Mouse (Mus musculus): ENCODE data around the gene Mpzl1. TPM values are rescaled to one million over a fixed set of nuclear protein-coding genes. Genes with fewer than 3 reads are reported as not detected.

Gene Mpzl1
- polyA plus RNA-seq, 1 experiment from 2014 or later = 134 TPM

- peaks cover 18% of the 10 kb centered on the region for H3K4me1 ChIP-seq
- H3K36me3 ChIP-seq = no peaks in the 10 kb centered on the region
- no peak overlapping the region for H3K4me3 ChIP-seq
- H3K27ac ChIP-seq (replicated peaks) = no peak overlapping the region
- no peak for DNase-seq (ENCODE audit: low spot score)
- no peaks in the 10 kb centered on the region; the same call in 1 of the 2 replicates for H3K27me3 ChIP-seq (ENCODE audit: low read depth, poor library complexity, severe bottlenecking)
- WGBS = 59% methylated on average over 13 of the region's 13 CpGs
- H3K9me3 ChIP-seq (replicated peaks) = no peaks in the 10 kb centered on the region
Measured at GRCm38 (mm10) chr1:165667380-165667779, 33.0 kb upstream of the Mpzl1 start.

GRCm38 (mm10) chr1:165666944-165667343 is 32.6 kb upstream of the Mpzl1 start:
- DNase-seq (ENCODE audit: low spot score) = no peak
- 94% methylated on average over 6 of the region's 6 CpGs for WGBS
- no peak overlapping the region for H3K4me3 ChIP-seq
- no peak overlapping the region for H3K27ac ChIP-seq (replicated peaks)
- H3K4me1 ChIP-seq = peaks cover 18% of the 10 kb centered on the region
- no peaks in the 10 kb centered on the region; the same call in 1 of the 2 replicates for H3K27me3 ChIP-seq (ENCODE audit: low read depth, poor library complexity, severe bottlenecking)
- no peaks in the 10 kb centered on the region for H3K9me3 ChIP-seq (replicated peaks)
- no peaks in the 10 kb centered on the region for H3K36me3 ChIP-seq

DNA sequence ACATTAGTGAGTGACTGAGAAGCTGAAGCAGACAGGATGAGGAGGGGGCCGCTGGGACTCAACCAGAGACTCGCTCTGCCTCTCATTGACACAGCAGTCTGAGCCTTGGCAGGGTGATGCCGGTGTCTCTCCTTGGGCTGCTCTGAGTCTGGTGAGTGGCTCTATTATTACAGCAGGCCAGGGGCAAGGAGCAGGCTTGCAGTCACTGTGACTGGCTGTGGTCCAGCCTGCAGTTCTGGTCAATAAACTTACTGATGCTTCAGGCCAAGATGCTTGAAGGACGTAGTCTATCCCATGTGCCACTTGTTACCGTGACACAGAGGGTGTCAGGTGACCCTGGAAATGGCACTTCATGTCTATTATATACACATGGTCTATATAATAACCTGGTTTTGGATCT is 31.4 kb upstream of the Mpzl1 start:
- Histone ChIP-seq H3K27ac (replicated peaks) (no peak overlapping the region), H3K4me1 (peaks cover 18% of the 10 kb centered on the region), H3K9me3 (replicated peaks) (no peaks in the 10 kb centered on the region), H3K27me3 (ENCODE audit: low read depth, poor library complexity, severe bottlenecking) (no peaks in the 10 kb centered on the region; the same call in 1 of the 2 replicates), H3K4me3 (no peak overlapping the region), H3K36me3 (no peaks in the 10 kb centered on the region)
- WGBS = 88% methylated on average over 5 of the region's 5 CpGs
- DNase-seq (ENCODE audit: low spot score) = no peak

- H3K9me3 ChIP-seq (replicated peaks) = no peaks in the 10 kb centered on the region
- no peaks in the 10 kb centered on the region for H3K36me3 ChIP-seq
- H3K27ac ChIP-seq (replicated peaks) = peak overlapping the region; percentile 61
- peaks cover 15% of the 10 kb centered on the region for H3K4me1 ChIP-seq
- no peak overlapping the region for H3K4me3 ChIP-seq
- no peak for DNase-seq (ENCODE audit: low spot score)
- no peaks in the 10 kb centered on the region; the same call in 1 of the 2 replicates for H3K27me3 ChIP-seq (ENCODE audit: low read depth, poor library complexity, severe bottlenecking)
- WGBS = 79% methylated on average over 16 of the region's 16 CpGs
Measured at GRCm38 (mm10) chr1:165663277-165663676, 28.9 kb upstream of the Mpzl1 start.

GRCm38 (mm10) chr1:165662426-165663192 is 28.3 kb upstream of the Mpzl1 start:
- Histone ChIP-seq H3K27me3 (ENCODE audit: low read depth, poor library complexity, severe bottlenecking) (no peaks in the 10 kb centered on the region; the same call in 1 of the 2 replicates), H3K4me1 (peaks cover 15% of the 10 kb centered on the region), H3K27ac (replicated peaks) (peak overlapping the region; percentile 61), H3K4me3 (no peak overlapping the region), H3K9me3 (replicated peaks) (no peaks in the 10 kb centered on the region), H3K36me3 (no peaks in the 10 kb centered on the region)
- DNase-seq (ENCODE audit: low spot score) = no peak
- WGBS = 62% methylated on average over 15 of the region's 15 CpGs

DNA sequence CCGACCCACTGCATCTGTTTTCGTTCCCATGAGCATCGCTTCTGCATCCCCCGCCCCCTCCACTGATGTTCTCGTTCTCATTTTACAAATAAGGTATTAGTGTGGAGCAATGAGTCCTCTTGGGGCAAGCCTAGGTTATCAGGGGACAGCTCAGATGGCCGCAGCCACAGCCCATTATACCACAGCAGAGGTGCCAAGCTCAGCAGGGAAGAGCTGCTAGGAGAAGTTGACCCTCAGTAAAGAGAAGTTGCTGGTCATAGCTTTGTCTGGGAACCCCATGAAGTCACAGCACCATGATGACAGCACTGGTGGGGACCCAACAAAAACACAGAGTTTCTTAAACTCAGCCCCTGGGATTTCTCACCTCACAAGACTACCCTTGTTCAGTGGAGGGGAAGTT is 27.4 kb upstream of the Mpzl1 start:
- no peaks in the 10 kb centered on the region for H3K9me3 ChIP-seq (replicated peaks)
- WGBS = 79% methylated on average over 6 of the region's 6 CpGs
- no peaks in the 10 kb centered on the region for H3K36me3 ChIP-seq
- no peak for DNase-seq (ENCODE audit: low spot score)
- H3K4me1 ChIP-seq = peaks cover 15% of the 10 kb centered on the region
- H3K27me3 ChIP-seq (ENCODE audit: low read depth, poor library complexity, severe bottlenecking) = no peaks in the 10 kb centered on the region; the same call in 1 of the 2 replicates
- H3K4me3 ChIP-seq = no peak overlapping the region
- no peak overlapping the region for H3K27ac ChIP-seq (replicated peaks)

DNA sequence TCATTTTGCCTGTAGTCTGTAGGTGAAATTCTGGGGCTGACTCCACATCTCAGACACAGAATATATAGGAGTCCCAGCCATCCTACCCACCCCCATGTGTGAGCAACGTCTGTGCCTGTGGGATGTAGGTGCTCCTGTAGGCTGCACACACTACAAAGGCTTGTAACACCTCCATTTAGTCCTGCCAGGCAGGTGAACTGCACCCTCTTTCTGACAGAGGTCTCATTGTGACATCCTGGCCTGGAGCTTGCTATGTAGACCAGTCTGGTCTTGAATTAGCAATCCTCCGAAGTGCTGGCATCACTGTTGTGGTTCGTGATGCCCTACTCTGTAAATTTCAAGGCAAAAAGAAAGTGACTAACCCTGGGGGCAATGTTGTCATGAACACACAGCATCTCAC is 26.9 kb upstream of the Mpzl1 start:
- Histone ChIP-seq H3K36me3 (no peaks in the 10 kb centered on the region), H3K4me1 (peaks cover 15% of the 10 kb centered on the region), H3K27ac (replicated peaks) (no peak overlapping the region), H3K27me3 (ENCODE audit: low read depth, poor library complexity, severe bottlenecking) (no peaks in the 10 kb centered on the region; the same call in 1 of the 2 replicates), H3K9me3 (replicated peaks) (no peaks in the 10 kb centered on the region), H3K4me3 (no peak overlapping the region)
- no peak for DNase-seq (ENCODE audit: low spot score)
- WGBS = 64% methylated on average over 3 of the region's 3 CpGs

DNA sequence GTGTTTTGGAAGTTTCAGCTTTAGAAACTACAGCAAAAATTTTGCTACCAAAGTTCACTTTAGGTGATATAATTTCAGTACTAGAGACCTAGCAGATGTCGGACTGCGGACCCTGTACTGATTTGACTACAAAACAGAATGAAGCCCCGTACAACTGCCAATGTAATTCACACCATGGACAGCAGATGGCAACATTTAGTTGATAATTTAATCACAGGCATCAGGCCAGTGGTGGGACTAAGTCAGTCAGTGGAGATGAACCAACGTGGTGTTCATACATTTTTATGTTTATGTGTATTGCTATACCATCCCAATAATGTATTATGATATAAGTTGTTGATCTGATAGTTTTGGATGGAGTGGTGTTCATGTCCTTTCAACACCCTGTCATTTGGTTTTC is 26.4 kb upstream of the Mpzl1 start:
- Histone ChIP-seq H3K27ac (replicated peaks) (no peak overlapping the region), H3K4me3 (no peak overlapping the region), H3K9me3 (replicated peaks) (no peaks in the 10 kb centered on the region), H3K27me3 (ENCODE audit: low read depth, poor library complexity, severe bottlenecking) (no peaks in the 10 kb centered on the region; the same call in 1 of the 2 replicates), H3K36me3 (no peaks in the 10 kb centered on the region), H3K4me1 (peaks cover 15% of the 10 kb centered on the region)
- 30% methylated on average over 4 of the region's 4 CpGs for WGBS
- DNase-seq (ENCODE audit: low spot score) = peak; percentile 53

DNA sequence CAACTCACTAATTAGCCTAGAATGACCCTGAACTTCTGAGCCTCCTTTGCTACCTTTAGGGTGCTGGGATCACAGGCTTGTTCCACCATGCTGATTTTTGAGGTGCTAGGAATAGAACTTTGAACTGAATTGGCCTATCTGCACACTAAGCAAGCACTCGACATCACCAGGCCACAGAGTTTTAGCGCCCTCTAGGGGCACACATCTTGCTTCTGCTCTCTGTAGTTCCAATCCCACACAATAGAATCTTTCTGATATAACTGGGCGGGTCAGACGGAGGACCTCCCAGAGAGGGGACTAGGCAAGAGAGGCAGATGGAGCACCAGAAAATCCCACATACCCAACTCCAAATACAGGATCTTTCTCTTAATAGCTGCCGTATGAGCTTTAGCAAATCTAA is 24.3 kb upstream of the Mpzl1 start:
- Histone ChIP-seq H3K9me3 (replicated peaks) (no peaks in the 10 kb centered on the region), H3K36me3 (no peaks in the 10 kb centered on the region), H3K4me3 (no peak overlapping the region), H3K4me1 (peaks cover 12% of the 10 kb centered on the region), H3K27me3 (ENCODE audit: low read depth, poor library complexity, severe bottlenecking) (no peaks in the 10 kb centered on the region; the same call in 1 of the 2 replicates), H3K27ac (replicated peaks) (no peak overlapping the region)
- peak; percentile 74 for DNase-seq (ENCODE audit: low spot score)
- 37% methylated on average over 5 of the region's 5 CpGs for WGBS

DNA sequence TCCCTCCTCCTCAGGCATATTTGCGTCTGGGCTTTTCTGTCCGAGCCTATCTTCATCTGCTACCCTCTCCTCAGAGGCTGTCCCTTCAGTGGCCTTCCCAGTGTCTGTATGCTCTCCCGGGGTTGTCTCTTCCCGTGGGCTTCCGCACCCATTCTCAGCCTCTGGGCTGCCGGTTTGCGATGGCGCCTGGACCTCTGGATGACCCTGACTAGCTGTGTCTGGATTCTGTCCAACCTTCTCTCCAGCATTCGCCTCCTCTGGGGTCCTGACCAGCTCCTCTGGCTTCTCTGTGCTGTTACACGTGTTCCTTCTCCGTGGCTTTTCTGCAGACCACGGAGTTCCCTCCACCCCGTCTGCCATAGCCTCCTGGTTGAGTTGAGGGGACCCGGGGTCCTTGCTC is 21.1 kb upstream of the Mpzl1 start:
- DNase-seq (ENCODE audit: low spot score) = no peak
- Histone ChIP-seq H3K4me1 (no peaks in the 10 kb centered on the region), H3K4me3 (no peak overlapping the region), H3K27ac (replicated peaks) (no peak overlapping the region), H3K9me3 (replicated peaks) (no peaks in the 10 kb centered on the region), H3K27me3 (ENCODE audit: low read depth, poor library complexity, severe bottlenecking) (no peaks in the 10 kb centered on the region), H3K36me3 (no peaks in the 10 kb centered on the region)
- 93% methylated on average over 14 of the region's 14 CpGs for WGBS

- H3K4me1 ChIP-seq = no peaks in the 10 kb centered on the region
- DNase-seq (ENCODE audit: low spot score) = no peak
- no peaks in the 10 kb centered on the region for H3K36me3 ChIP-seq
- WGBS = 75% methylated on average over 6 of the region's 6 CpGs
- no peak overlapping the region for H3K27ac ChIP-seq (replicated peaks)
- no peaks in the 10 kb centered on the region for H3K27me3 ChIP-seq (ENCODE audit: low read depth, poor library complexity, severe bottlenecking)
- H3K9me3 ChIP-seq (replicated peaks) = no peaks in the 10 kb centered on the region
- no peak overlapping the region for H3K4me3 ChIP-seq
Measured at GRCm38 (mm10) chr1:165655022-165655421, 20.7 kb upstream of the Mpzl1 start.

- no peaks in the 10 kb centered on the region for H3K9me3 ChIP-seq (replicated peaks)
- no peaks in the 10 kb centered on the region for H3K36me3 ChIP-seq
- 90% methylated on average over 14 of the region's 14 CpGs for WGBS
- no peak overlapping the region for H3K27ac ChIP-seq (replicated peaks)
- no peak for DNase-seq (ENCODE audit: low spot score)
- H3K4me3 ChIP-seq = no peak overlapping the region
- no peaks in the 10 kb centered on the region for H3K27me3 ChIP-seq (ENCODE audit: low read depth, poor library complexity, severe bottlenecking)
- H3K4me1 ChIP-seq = no peaks in the 10 kb centered on the region
Measured at GRCm38 (mm10) chr1:165653126-165653885, 19.0 kb upstream of the Mpzl1 start.

DNA sequence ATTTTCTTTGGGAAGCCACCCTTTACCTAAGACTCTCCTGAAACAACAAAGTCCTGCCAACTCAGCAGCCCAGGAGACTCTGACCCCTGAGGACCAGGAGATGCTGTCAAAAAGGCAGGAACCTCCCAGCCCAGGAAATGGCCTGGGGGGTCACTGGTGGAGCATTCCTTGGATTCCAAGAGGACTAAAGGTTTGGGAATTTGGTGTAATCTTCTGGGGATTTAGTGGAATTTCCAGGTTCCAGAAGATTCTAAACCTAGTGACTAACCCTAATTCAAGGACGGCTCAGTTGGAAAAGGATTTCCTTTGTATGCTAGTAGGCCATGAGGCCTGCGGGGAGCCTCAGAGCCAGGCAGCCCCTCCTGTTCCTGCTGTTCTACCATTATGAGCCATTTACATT is 18.2 kb upstream of the Mpzl1 start:
- no peaks in the 10 kb centered on the region for H3K4me1 ChIP-seq
- no peak overlapping the region for H3K4me3 ChIP-seq
- no peaks in the 10 kb centered on the region for H3K9me3 ChIP-seq (replicated peaks)
- no peak overlapping the region for H3K27ac ChIP-seq (replicated peaks)
- H3K27me3 ChIP-seq (ENCODE audit: low read depth, poor library complexity, severe bottlenecking) = no peaks in the 10 kb centered on the region
- no peaks in the 10 kb centered on the region for H3K36me3 ChIP-seq
- 75% methylated on average over 2 of the region's 2 CpGs for WGBS
- no peak for DNase-seq (ENCODE audit: low spot score)

Measured in midbrain, embryonic 10.5 days (tissue).